Mouse (Mus musculus) liver, postnatal 0 days (tissue): ENCODE results near the gene Cacna1f. TPM values are rescaled to one million over a fixed set of nuclear protein-coding genes. Genes with fewer than 3 reads are reported as not detected.

Experiments used
- ATAC-seq: fragments of 200-750 bp; cut with Nextera tagmentation; 2 replicates; pipeline ENCODE4 v1.8.0; 2017; ENCODE audit warnings: mild to moderate bottlenecking, moderate library complexity
- DNase-seq: peaks from one replicate; pipeline ENCODE4 v3.0.0-alpha.2; 2016
- H3K27ac ChIP-seq: fragments of 300-500 bp; sonication (generic); 2 replicates; pipeline ENCODE4 v1.5.1; 2014; ENCODE audit warnings: antibody characterized with exemption, moderate library complexity, mild to moderate bottlenecking, low read depth
- H3K27me3 ChIP-seq: fragments of 300-500 bp; sonication (generic); 2 replicates; pipeline ENCODE4 v1.6.1; 2014; ENCODE audit warnings: low read length, control low read depth, mixed read lengths; ENCODE audit not compliant: insufficient read depth
- H3K36me3 ChIP-seq: fragments of 300-500 bp; sonication (generic); replicated peaks from 2 replicates; pipeline ENCODE4 v1.6.1; 2014; ENCODE audit warnings: mild to moderate bottlenecking, control low read depth, low read length, moderate library complexity, mixed read lengths; ENCODE audit not compliant: insufficient read depth
- H3K4me1 ChIP-seq: fragments of 300-500 bp; sonication (generic); 2 replicates; pipeline ENCODE4 v1.6.1; 2014; ENCODE audit warnings: antibody characterized with exemption, mild to moderate bottlenecking, control low read depth; ENCODE audit not compliant: insufficient read depth
- H3K4me2 ChIP-seq: fragments of 300-500 bp; sonication (generic); 2 replicates; pipeline ENCODE4 v1.6.1; 2014; ENCODE audit warnings: low read depth, mild to moderate bottlenecking, low read length, moderate library complexity, mixed read lengths
- H3K4me3 ChIP-seq: fragments of 300-500 bp; sonication (generic); 2 replicates; pipeline ENCODE4 v1.5.1; 2014; ENCODE audit warnings: low read depth, low read length
- H3K9ac ChIP-seq: fragments of 300-500 bp; sonication (generic); replicated peaks from 2 replicates; pipeline ENCODE4 v1.6.1; 2014; ENCODE audit warnings: mild to moderate bottlenecking, moderate library complexity
- H3K9me3 ChIP-seq: fragments of 300-500 bp; sonication (generic); 2 replicates; pipeline ENCODE4 v1.6.1; 2016; ENCODE audit warnings: mild to moderate bottlenecking, control low read depth, low read length, mixed read lengths
- CTCF ChIP-seq: sonication (generic); IDR thresholded peaks from 2 replicates; pipeline ENCODE4 v1.5.1; 2016; ENCODE audit warnings: antibody characterized with exemption, low read depth
- EP300 ChIP-seq: IDR thresholded peaks from 2 replicates; pipeline ENCODE4 v1.6.1; 2016; ENCODE audit warnings: antibody characterized with exemption, low read depth, mild to moderate bottlenecking
- WGBS: fragments of 180-500 bp; shearing (Covaris S2); extraction: QIAGEN DNeasy Blood & Tissue Kit; methylation state at CpG from one replicate; pipeline ENCODE4 v1.1.7; 2014; ENCODE audit not compliant: insufficient replicate concordance; 5-methylcytosine and 5-hydroxymethylcytosine counted together
- polyA plus RNA-seq: library from polyadenylated mRNA; unstranded; fragments of >200 nt; fragmentation: Nextera tagmentation; extraction: Ambion mirVana; gene quantifications from 2 replicates; pipeline ENCODE4 v1.2.1, GENCODE M21; 2015

Gene Cacna1f
- polyA plus RNA-seq, 1 experiment from 2014 or later: 0.07 TPM

DNA sequence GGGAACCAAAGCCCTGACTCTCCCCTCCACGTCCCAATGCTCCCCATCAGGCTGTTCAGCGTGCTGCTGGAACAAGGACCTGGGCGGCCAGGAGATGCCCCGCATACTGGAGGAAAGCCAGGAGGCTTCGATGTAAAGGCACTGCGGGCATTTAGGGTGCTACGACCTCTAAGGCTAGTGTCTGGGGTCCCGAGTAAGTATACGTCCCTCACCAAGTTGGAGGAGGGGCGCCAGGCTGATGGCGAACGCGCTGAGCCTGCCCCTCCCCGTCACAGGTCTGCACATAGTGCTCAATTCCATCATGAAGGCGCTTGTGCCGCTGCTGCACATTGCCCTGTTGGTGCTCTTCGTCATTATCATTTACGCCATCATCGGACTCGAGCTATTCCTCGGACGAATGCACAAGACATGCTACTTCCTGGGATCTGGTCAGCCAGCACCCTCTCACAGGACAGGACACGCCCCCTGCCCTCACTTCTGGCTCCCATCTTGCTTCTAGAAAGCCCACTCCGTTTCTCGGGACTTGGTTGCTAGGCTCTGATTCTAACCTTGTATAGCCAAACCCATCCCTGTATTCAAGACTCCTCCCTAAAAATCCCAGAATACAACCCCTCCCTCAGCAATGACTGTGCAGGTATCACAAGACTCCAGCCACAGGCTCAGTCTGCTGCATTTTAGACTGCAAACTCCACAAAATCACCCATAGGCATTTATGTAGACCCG, 3.8 kb downstream of the Cacna1f start:
- 28% methylated on average over 26 of the region's 26 CpGs for WGBS
- no peak overlapping the region for H3K9ac ChIP-seq
- no peak for TF ChIP-seq EP300
- TF ChIP-seq CTCF: no peak
- no peaks in the 10 kb centered on the region for H3K36me3 ChIP-seq
- no peak for ATAC-seq
- peak overlapping the region; percentile 40 for H3K4me2 ChIP-seq
- no peak for DNase-seq
- H3K4me3 ChIP-seq: peak overlapping the region; percentile 19; the same call in 1 of the 2 replicates
- H3K27me3 ChIP-seq: peaks cover 11% of the 10 kb centered on the region; the same call in 1 of the 2 replicates
- H3K9me3 ChIP-seq: no peaks in the 10 kb centered on the region
- no peak overlapping the region for H3K27ac ChIP-seq
- no peaks in the 10 kb centered on the region for H3K4me1 ChIP-seq

DNA sequence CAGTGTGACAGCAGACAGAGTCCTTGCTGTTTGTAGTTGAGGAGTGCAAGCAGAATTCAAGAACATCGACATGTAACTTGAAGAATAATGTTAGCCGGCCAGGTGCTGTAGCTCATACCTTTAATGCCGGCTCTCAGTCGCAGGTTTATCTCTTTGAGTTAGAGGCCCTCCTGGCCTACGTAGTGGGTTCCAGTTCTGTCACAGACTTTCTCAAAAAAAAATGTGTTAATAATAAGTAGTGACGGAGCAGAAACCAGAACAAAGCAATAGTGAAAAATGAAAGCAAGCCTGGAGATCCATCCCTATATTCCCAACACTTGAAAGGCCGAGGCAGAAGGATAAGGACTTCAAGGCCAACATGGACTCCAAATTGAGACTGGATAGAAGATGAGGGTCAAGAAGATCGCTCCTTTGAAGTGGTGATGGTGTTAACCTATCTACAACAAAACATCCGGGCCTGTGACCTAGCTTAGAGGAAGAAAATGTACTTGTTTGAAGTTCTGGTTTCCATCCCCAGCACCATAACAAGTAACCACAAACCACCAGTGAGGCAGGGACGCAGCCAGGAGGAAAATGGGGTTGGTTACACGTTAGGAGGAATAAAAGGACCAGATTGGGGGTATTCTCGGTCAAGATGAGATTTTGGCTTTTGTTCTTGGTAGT, 11.1 kb downstream of the Cacna1f start:
- ATAC-seq: no peak

DNA sequence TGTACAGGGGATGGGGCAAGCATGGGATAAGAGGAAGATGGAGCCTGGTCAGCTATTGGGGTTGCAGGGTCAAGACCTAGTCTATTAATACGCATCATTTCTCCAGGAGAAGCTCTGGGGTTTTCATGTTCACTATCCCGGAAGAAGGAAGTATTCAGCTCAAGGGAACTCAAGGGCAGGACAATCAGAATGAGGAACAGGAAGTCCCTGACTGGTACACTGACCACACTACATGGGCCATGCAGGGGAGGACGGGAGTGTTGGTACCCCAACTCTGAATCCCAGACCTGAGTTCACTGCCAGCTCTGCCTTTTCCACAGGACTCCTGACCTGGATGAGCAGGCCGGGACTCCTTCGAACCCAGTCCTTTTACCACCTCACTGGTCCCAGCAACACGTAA, 25.7 kb downstream of the Cacna1f start:
- DNase-seq: no peak
- H3K27me3 ChIP-seq: no peaks in the 10 kb centered on the region
- H3K36me3 ChIP-seq: no peaks in the 10 kb centered on the region
- TF ChIP-seq EP300 (no peak), CTCF (no peak)
- H3K9me3 ChIP-seq: no peaks in the 10 kb centered on the region
- no peak overlapping the region for H3K27ac ChIP-seq
- H3K4me3 ChIP-seq: no peak overlapping the region
- no peaks in the 10 kb centered on the region for H3K4me1 ChIP-seq
- WGBS: 63% methylated on average over 6 of the region's 6 CpGs
- no peak for ATAC-seq
- no peak overlapping the region for H3K9ac ChIP-seq
- no peak overlapping the region for H3K4me2 ChIP-seq

More for the DNA sequence above, 11.1 kb downstream of the Cacna1f start:
- no peak overlapping the region for H3K4me2 ChIP-seq
- H3K27ac ChIP-seq: no peak overlapping the region
- TF ChIP-seq EP300 (no peak), CTCF (no peak)
- 65% methylated on average over 12 of the region's 12 CpGs for WGBS
- no peak for DNase-seq
- no peak overlapping the region for H3K4me3 ChIP-seq
- H3K27me3 ChIP-seq: no peaks in the 10 kb centered on the region
- no peaks in the 10 kb centered on the region for H3K9me3 ChIP-seq
- no peaks in the 10 kb centered on the region for H3K36me3 ChIP-seq
- H3K9ac ChIP-seq: no peak overlapping the region
- no peaks in the 10 kb centered on the region for H3K4me1 ChIP-seq

DNA sequence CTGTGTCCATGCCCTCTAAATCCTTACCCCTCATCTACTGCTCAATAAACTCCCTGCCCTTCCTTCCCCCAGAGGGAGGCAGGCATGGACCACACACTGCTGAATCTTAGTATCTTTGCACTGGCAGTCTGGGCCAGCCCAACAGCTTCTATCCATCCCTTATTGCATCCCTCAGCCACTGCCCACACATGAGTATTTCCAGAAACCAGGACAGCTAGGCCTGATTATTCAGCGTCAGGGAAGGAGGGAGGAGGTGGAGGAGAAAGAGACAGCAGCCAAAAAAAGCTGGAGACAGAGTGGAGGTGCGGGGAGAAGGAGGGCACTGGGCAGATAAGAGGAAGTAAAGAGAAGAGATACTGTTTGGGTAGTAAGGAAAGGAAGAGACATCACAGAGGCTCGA, 28.2 kb downstream of the Cacna1f start:
- ATAC-seq (no peak), DNase-seq (no peak)
- no peak for TF ChIP-seq CTCF
- no peak for TF ChIP-seq EP300
- Histone ChIP-seq H3K9ac (no peak overlapping the region), H3K27me3 (peaks cover 13% of the 10 kb centered on the region), H3K27ac (no peak overlapping the region), H3K4me1 (no peaks in the 10 kb centered on the region), H3K9me3 (no peaks in the 10 kb centered on the region), H3K4me2 (no peak overlapping the region), H3K4me3 (no peak overlapping the region), H3K36me3 (no peaks in the 10 kb centered on the region)
- 54% methylated on average over 3 of the region's 3 CpGs for WGBS

DNA sequence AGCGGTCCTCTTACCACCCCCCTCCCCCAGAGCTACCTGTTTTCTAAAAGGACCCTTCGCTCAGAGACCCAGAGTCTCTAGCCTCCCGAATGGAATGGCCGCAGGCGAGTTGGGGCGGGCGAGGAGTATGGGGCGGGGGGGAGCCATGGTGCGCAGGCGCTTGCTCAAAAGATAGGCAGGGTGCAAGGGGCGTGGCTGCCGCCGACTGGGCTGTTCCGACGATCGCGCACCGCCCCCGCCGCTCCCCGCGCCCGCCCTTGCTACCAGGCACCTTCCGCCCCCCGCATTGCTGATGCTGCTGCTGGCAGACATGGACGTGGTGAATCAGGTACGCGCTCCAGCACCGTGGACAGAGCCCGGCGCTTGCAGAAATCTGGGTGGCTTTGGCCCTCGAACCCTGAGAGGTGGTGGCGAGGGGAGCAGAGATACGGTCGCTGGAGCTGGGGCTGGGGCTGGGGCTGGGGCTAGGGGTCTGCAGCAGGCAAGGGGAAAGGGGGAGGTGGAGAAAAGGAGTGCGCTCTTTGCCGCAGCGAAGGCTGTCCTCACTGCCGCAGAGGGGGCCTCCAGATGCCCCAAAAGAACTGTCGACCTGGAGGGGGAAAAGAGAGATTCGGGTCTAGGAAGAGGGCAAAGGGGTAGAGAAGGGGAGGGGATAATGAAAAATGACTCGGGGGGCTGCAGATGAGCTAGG, 31.7 kb downstream of the Cacna1f start, which contains the start of gene Syp:
Syp (plus strand) TSS at position 71 of the 691 bp plus-strand sequence.
- no peaks in the 10 kb centered on the region for H3K4me1 ChIP-seq
- ATAC-seq: peak; percentile 97
- no peaks in the 10 kb centered on the region for H3K9me3 ChIP-seq
- peaks cover 13% of the 10 kb centered on the region for H3K27me3 ChIP-seq
- DNase-seq: peak; percentile 87
- no peak within 1 kb of the TSS for H3K27ac ChIP-seq
- WGBS: 13% methylated on average over 33 of the region's 42 CpGs
- H3K4me3 ChIP-seq: peak within 1 kb of the TSS; percentile 20; the same call in 1 of the 2 replicates
- no peak within 1 kb of the TSS for H3K9ac ChIP-seq
- no peaks in the 10 kb centered on the region for H3K36me3 ChIP-seq
- TF ChIP-seq EP300 (no peak), CTCF (no peak)
- peak within 1 kb of the TSS; percentile 64 for H3K4me2 ChIP-seq
